Mouse (Mus musculus): ENCODE measurements around the gene Gm5169.
"Not testable (repeated sequence)": the region's sequence is repeated elsewhere in the genome, so short reads cannot be mapped to it uniquely, and the experiment has no call there.

Gene Gm5169

DNA sequence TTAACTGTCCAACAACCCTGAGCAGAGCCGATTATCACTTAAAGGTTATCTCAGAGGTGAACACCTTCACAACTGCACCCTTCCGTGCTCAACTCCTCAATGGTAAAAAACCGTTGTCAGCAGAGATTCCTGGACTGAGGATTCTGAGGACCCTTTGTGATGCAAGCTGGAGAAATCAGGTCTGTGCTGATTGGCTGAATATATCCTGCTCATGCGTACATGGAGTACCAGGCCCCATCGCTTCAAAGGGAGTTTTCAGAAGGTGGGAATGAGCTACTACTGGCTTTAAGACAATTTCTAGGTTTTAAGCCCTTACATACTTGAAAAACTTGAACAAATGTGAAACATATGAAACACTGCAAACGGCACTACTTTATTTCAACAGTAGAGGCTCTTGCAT is at the start of gene Gm5169:
Gene Gm5169, minus strand, starts transcription at position 101 of the 400 bp plus-strand sequence.
- not testable (repeated sequence) for DNase-seq

DNA sequence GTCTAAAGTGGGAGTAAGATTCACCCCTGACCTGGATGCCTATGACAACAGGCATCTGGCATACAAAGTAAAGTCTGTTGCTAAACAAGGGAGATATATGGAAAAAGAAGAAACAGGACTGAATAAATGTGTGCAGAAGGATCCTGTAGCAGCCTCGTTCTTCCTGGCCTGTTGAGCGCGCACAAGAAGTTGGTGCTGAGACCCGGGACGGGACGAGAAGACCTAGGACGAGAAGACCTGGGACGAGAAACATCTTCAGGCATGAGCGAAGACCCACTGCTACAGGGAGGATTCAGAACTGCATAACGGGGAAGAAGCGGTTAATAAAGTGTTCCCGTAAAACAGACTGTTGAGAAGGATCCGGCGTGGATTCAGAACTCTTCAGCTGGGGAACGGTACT is 46.2 kb upstream of the Gm5169 start:
- DNase-seq, result not testable (repeated sequence)

Measured in kidney, postnatal 10 days (tissue).